Mouse (Mus musculus): Measurements from ENCODE around the gene Ybx3. TPM values are rescaled to one million over a fixed set of nuclear protein-coding genes. Genes with fewer than 3 reads are reported as not detected.

The Ybx3 gene
- polyA plus RNA-seq, 1 experiment = 1,098 TPM

- Histone ChIP-seq H3K27ac (ENCODE audit: control insufficient read depth, insufficient read depth, low read depth, low read length) (no peak overlapping the region), H3K4me3 (ENCODE audit: control insufficient read depth, low read depth, low read length) (no peak overlapping the region), H3K27me3 (ENCODE audit: control insufficient read depth, insufficient read depth, low read length) (no peaks in the 10 kb centered on the region), H3K4me1 (ENCODE audit: control insufficient read depth, insufficient read depth, low read length) (no peaks in the 10 kb centered on the region), H3K36me3 (ENCODE audit: control insufficient read depth, insufficient read depth, low read length) (no peaks in the 10 kb centered on the region)
- TF ChIP-seq POLR2A (IDR thresholded peaks at IDR 0.05; ENCODE audit: control insufficient read depth, low read depth, low read length) (no peak), CTCF (IDR thresholded peaks at IDR 0.05; ENCODE audit: control insufficient read depth, insufficient read depth, insufficient replicate concordance, low read depth, low read length) (no peak)
Observed at GRCm38 (mm10) chr6:131327076-131327475, 61.2 kb downstream of the Ybx3 start.

GRCm38 (mm10) chr6:131321854-131322639, 66.2 kb downstream of the Ybx3 start:
- no peak for TF ChIP-seq POLR2A (IDR thresholded peaks at IDR 0.05; ENCODE audit: control insufficient read depth, low read depth, low read length)
- TF ChIP-seq CTCF (IDR thresholded peaks at IDR 0.05; ENCODE audit: control insufficient read depth, insufficient read depth, insufficient replicate concordance, low read depth, low read length) = no peak
- Histone ChIP-seq H3K4me1 (ENCODE audit: control insufficient read depth, insufficient read depth, low read length) (no peaks in the 10 kb centered on the region), H3K27me3 (ENCODE audit: control insufficient read depth, insufficient read depth, low read length) (no peaks in the 10 kb centered on the region), H3K4me3 (ENCODE audit: control insufficient read depth, low read depth, low read length) (no peak overlapping the region), H3K27ac (ENCODE audit: control insufficient read depth, insufficient read depth, low read depth, low read length) (no peak overlapping the region), H3K36me3 (ENCODE audit: control insufficient read depth, insufficient read depth, low read length) (no peaks in the 10 kb centered on the region)

- Histone ChIP-seq H3K4me3 (ENCODE audit: control insufficient read depth, low read depth, low read length) (no peak overlapping the region), H3K36me3 (ENCODE audit: control insufficient read depth, insufficient read depth, low read length) (no peaks in the 10 kb centered on the region), H3K27ac (ENCODE audit: control insufficient read depth, insufficient read depth, low read depth, low read length) (no peak overlapping the region), H3K4me1 (ENCODE audit: control insufficient read depth, insufficient read depth, low read length) (no peaks in the 10 kb centered on the region), H3K27me3 (ENCODE audit: control insufficient read depth, insufficient read depth, low read length) (no peaks in the 10 kb centered on the region)
- TF ChIP-seq CTCF (IDR thresholded peaks at IDR 0.05; ENCODE audit: control insufficient read depth, insufficient read depth, insufficient replicate concordance, low read depth, low read length) (no peak), POLR2A (IDR thresholded peaks at IDR 0.05; ENCODE audit: control insufficient read depth, low read depth, low read length) (no peak)
Observed at GRCm38 (mm10) chr6:131316155-131317101, 71.8 kb downstream of the Ybx3 start.

Other genes starting within 250 kb of the Ybx3 start
- gene Klra2, start 141.1 kb downstream of the Ybx3 start, polyA plus RNA-seq (2012; rRNA removed) = not detected in 2 replicates
- gene Magohb, start 95.2 kb downstream of the Ybx3 start, polyA plus RNA-seq (2012; rRNA removed) = 3.7 and 4.0 TPM in 2 replicates
- gene Styk1, start 34.9 kb downstream of the Ybx3 start, polyA plus RNA-seq (2012; rRNA removed) = 0.07 and 0.26 TPM in 2 replicates
- not detected in 2 replicates for gene 5430401F13Rik, start 97.9 kb upstream of the Ybx3 start, polyA plus RNA-seq (2012; rRNA removed)
- not detected in 2 replicates for gene Gm6619, start 97.9 kb upstream of the Ybx3 start, polyA plus RNA-seq (2012; rRNA removed)
- gene Tas2r130, start 242.4 kb upstream of the Ybx3 start, polyA plus RNA-seq (2012; rRNA removed) = not detected in 2 replicates